Mouse (Mus musculus): ENCODE measurements around the gene Gabbr1.

DNA sequence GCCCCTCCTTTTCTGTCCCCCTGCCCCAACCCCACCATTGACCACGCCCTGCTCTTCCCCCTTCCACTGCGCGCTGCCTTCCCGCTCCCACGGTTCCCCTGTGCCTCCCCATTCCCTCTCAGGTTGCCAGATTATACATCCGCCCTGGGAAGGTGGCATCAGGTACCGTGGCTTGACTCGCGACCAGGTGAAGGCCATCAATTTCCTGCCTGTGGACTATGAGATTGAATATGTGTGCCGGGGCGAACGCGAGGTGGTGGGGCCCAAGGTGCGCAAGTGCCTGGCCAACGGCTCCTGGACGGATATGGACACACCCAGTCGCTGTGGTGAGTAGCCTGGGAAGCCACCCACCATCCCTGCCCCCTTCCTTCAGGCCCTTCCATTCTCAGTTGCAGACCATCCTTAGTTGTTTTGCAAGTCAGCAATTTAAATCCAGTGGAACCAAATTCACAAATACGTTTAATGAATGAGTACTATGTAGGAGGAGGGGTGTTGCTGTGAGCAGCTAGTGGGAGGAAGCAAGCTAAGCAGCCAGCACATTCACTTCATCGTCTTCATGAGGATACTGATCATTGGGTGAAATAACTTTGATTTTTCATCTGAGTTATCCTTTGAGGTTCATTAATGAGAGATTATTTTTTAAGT is 1.7 kb downstream of the Gabbr1 start:
- no peak for TF ChIP-seq CTCF (IDR thresholded peaks at IDR 0.05; ENCODE audit: borderline replicate concordance, insufficient read depth, low read depth, low read length)
- TF ChIP-seq POLR2A (IDR thresholded peaks at IDR 0.05; ENCODE audit: borderline replicate concordance, insufficient read depth, low read length): no peak
